Mouse (Mus musculus) lung, postnatal 0 days (tissue): Measurements from ENCODE around the gene Arfgef2. TPM values are rescaled to one million over a fixed set of nuclear protein-coding genes. Genes with fewer than 3 reads are reported as not detected.
A peak's percentile ranks its signal among the peaks of the same experiment; 100 is the strongest.

Experiments used
- ATAC-seq: fragments of 200-750 bp; cut with Nextera tagmentation; 2 replicates; pipeline ENCODE4 v1.8.0; 2017; ENCODE audit warnings: moderate library complexity
- DNase-seq: peaks from one replicate; pipeline ENCODE4 v3.0.0-alpha.2; 2016; ENCODE audit warnings: low spot score
- H3K27ac ChIP-seq: fragments of 300-500 bp; sonication (generic); 2 replicates; pipeline ENCODE4 v1.5.1; 2014; ENCODE audit warnings: antibody characterized with exemption, mild to moderate bottlenecking, low read length, mixed read lengths
- H3K27me3 ChIP-seq: fragments of 300-500 bp; sonication (generic); replicated peaks from 2 replicates; pipeline ENCODE4 v1.6.1; 2014; ENCODE audit warnings: low read length, mixed read lengths; ENCODE audit not compliant: insufficient read depth
- H3K36me3 ChIP-seq: fragments of 300-500 bp; sonication (generic); 2 replicates; pipeline ENCODE4 v1.6.1; 2014; ENCODE audit warnings: low read length, mixed read lengths; ENCODE audit not compliant: insufficient read depth
- H3K4me1 ChIP-seq: fragments of 300-500 bp; sonication (generic); 2 replicates; pipeline ENCODE4 v1.6.1; 2014; ENCODE audit warnings: antibody characterized with exemption, low read depth, low read length, mixed read lengths; ENCODE audit not compliant: insufficient read depth
- H3K4me2 ChIP-seq: fragments of 300-500 bp; sonication (generic); replicated peaks from 2 replicates; pipeline ENCODE4 v1.6.1; 2014; ENCODE audit warnings: low read depth, mild to moderate bottlenecking, low read length, moderate library complexity, mixed read lengths
- H3K4me3 ChIP-seq: fragments of 300-500 bp; sonication (generic); 2 replicates; pipeline ENCODE4 v1.5.1; 2014; ENCODE audit warnings: low read depth, low read length
- H3K9ac ChIP-seq: fragments of 300-500 bp; sonication (generic); replicated peaks from 2 replicates; pipeline ENCODE4 v1.6.1; 2014; ENCODE audit warnings: low read depth, mild to moderate bottlenecking
- H3K9me3 ChIP-seq: fragments of 300-500 bp; sonication (generic); 2 replicates; pipeline ENCODE4 v1.6.1; 2016; ENCODE audit warnings: low read length, mixed read lengths
- CTCF ChIP-seq: IDR thresholded peaks from 2 replicates; pipeline ENCODE4 v1.5.1; 2016; ENCODE audit warnings: antibody characterized with exemption, mild to moderate bottlenecking
- EP300 ChIP-seq: IDR thresholded peaks from 2 replicates; pipeline ENCODE4 v1.6.1; 2016; ENCODE audit warnings: antibody characterized with exemption, mild to moderate bottlenecking, control low read depth
- WGBS: fragments of 180-500 bp; shearing (Covaris S2); extraction: QIAGEN DNeasy Blood & Tissue Kit; methylation state at CpG from one replicate; pipeline ENCODE4 v1.1.7; 2014; 5-methylcytosine and 5-hydroxymethylcytosine counted together
- polyA plus RNA-seq: library from polyadenylated mRNA; unstranded; fragments of >200 nt; fragmentation: Nextera tagmentation; extraction: Ambion mirVana; gene quantifications from 2 replicates; pipeline ENCODE4 v1.2.1, GENCODE M21; 2015

Gene Arfgef2
- polyA plus RNA-seq, 1 experiment from 2014 or later = 6.2 TPM

- Histone ChIP-seq H3K9me3 (no peaks in the 10 kb centered on the region), H3K27ac (no peak overlapping the region), H3K9ac (no peak overlapping the region), H3K27me3 (no peaks in the 10 kb centered on the region), H3K4me2 (no peak overlapping the region), H3K36me3 (no peaks in the 10 kb centered on the region), H3K4me3 (no peak overlapping the region), H3K4me1 (0 out of 2 replicates have a peak, but pooled peaks cover 3% of the 10 kb centered on the region)
- DNase-seq = no peak
- TF ChIP-seq EP300 (no peak), CTCF (no peak)
- 71% methylated on average over 2 of the region's 2 CpGs for WGBS
- no peak for ATAC-seq
These were observed 4.0 kb upstream of the Arfgef2 start for GRCm38 (mm10) chr2:166801436-166801835.

GRCm38 (mm10) chr2:166803298-166803697 is 2.1 kb upstream of the Arfgef2 start:
- no peak overlapping the region for H3K4me3 ChIP-seq
- ATAC-seq (no peak), DNase-seq (no peak)
- 86% methylated on average over 3 of the region's 3 CpGs for WGBS
- no peak overlapping the region for H3K4me2 ChIP-seq
- no peaks in the 10 kb centered on the region for H3K27me3 ChIP-seq
- H3K9ac ChIP-seq = no peak overlapping the region
- no peaks in the 10 kb centered on the region for H3K36me3 ChIP-seq
- H3K4me1 ChIP-seq = peaks cover 3% of the 10 kb centered on the region; the same call in 1 of the 2 replicates
- H3K9me3 ChIP-seq = no peaks in the 10 kb centered on the region
- no peak overlapping the region for H3K27ac ChIP-seq
- TF ChIP-seq EP300 (no peak), CTCF (no peak)

GRCm38 (mm10) chr2:166806173-166806705 is 851 bp downstream of the Arfgef2 start:
- WGBS = 12% methylated on average over 14 of the region's 14 CpGs
- H3K4me1 ChIP-seq = peaks cover 3% of the 10 kb centered on the region; the same call in 1 of the 2 replicates
- H3K9ac ChIP-seq = peak overlapping the region; percentile 89
- no peak for ATAC-seq
- no peak for TF ChIP-seq EP300
- TF ChIP-seq CTCF = no peak
- H3K9me3 ChIP-seq = no peaks in the 10 kb centered on the region
- no peaks in the 10 kb centered on the region for H3K27me3 ChIP-seq
- DNase-seq = peak; percentile 31
- H3K27ac ChIP-seq = peak overlapping the region; percentile 96
- no peaks in the 10 kb centered on the region for H3K36me3 ChIP-seq
- H3K4me3 ChIP-seq = peak overlapping the region; percentile 90
- H3K4me2 ChIP-seq = peak overlapping the region; percentile 86

- Histone ChIP-seq H3K4me1 (peaks cover 3% of the 10 kb centered on the region; the same call in 1 of the 2 replicates), H3K4me2 (peak overlapping the region; percentile 86), H3K27me3 (no peaks in the 10 kb centered on the region), H3K9me3 (no peaks in the 10 kb centered on the region), H3K9ac (0 out of 2 replicates have a peak overlapping the region, but pooled peaks have one; percentile 5), H3K4me3 (peak overlapping the region; percentile 90; the same call in 1 of the 2 replicates), H3K27ac (peak overlapping the region; percentile 96), H3K36me3 (no peaks in the 10 kb centered on the region)
- DNase-seq = peak; percentile 90
- WGBS = 58% methylated on average over 6 of the region's 6 CpGs
- TF ChIP-seq CTCF (no peak), EP300 (peak; percentile 76)
- peak; percentile 70 for ATAC-seq
These were observed 1.4 kb downstream of the Arfgef2 start for GRCm38 (mm10) chr2:166806813-166807212.

- no peak for ATAC-seq
- Histone ChIP-seq H3K4me2 (no peak overlapping the region), H3K36me3 (no peaks in the 10 kb centered on the region), H3K9me3 (no peaks in the 10 kb centered on the region), H3K27me3 (no peaks in the 10 kb centered on the region), H3K27ac (no peak overlapping the region), H3K4me3 (no peak overlapping the region), H3K4me1 (peaks cover 3% of the 10 kb centered on the region; the same call in 1 of the 2 replicates), H3K9ac (no peak overlapping the region)
- WGBS = 94% methylated on average over 5 of the region's 5 CpGs
- no peak for DNase-seq
- TF ChIP-seq CTCF (no peak), EP300 (no peak)
These were observed 4.1 kb downstream of the Arfgef2 start for GRCm38 (mm10) chr2:166809499-166809898.

- WGBS = 82% methylated on average over 10 of the region's 10 CpGs
- ATAC-seq (no peak), DNase-seq (no peak)
- peaks cover 3% of the 10 kb centered on the region; the same call in 1 of the 2 replicates for H3K4me1 ChIP-seq
- H3K27me3 ChIP-seq = no peaks in the 10 kb centered on the region
- no peak overlapping the region for H3K4me2 ChIP-seq
- no peaks in the 10 kb centered on the region for H3K9me3 ChIP-seq
- H3K4me3 ChIP-seq = no peak overlapping the region
- TF ChIP-seq CTCF (no peak), EP300 (no peak)
- no peak overlapping the region for H3K27ac ChIP-seq
- H3K9ac ChIP-seq = no peak overlapping the region
- H3K36me3 ChIP-seq = no peaks in the 10 kb centered on the region
These were observed 5.4 kb downstream of the Arfgef2 start for GRCm38 (mm10) chr2:166810821-166811220.
